Mouse (Mus musculus) heart, postnatal 14 days (tissue): ENCODE results near the gene 1700074P13Rik. TPM values are rescaled to one million over a fixed set of nuclear protein-coding genes. Genes with fewer than 3 reads are reported as not detected.
"Not testable (repeated sequence)": the region's sequence is repeated elsewhere in the genome, so short reads cannot be mapped to it uniquely, and the experiment has no call there.

ENCODE experiments used
- DNase-seq, 2 experiments: peaks; one replicate each; pipeline ENCODE4 v3.0.0; 2021 to 2022
- intact Hi-C: fragments of 180-260 bp; cut with DNase I; formaldehyde crosslinking; loops from one replicate; pipeline ENCODE4 v1.15.1; 2025
- long read RNA-seq, 2 experiments: library from polyadenylated mRNA; stranded (forward); transcript quantifications; one replicate each; pipeline ENCODE4 v2.0.0; 2021
- total RNA-seq, 2 experiments: library from RNA; stranded (reverse); gene quantifications; 2 replicates each; pipeline ENCODE4 v1.2.3; 2021

Gene 1700074P13Rik
- not detected for total RNA-seq
- long read RNA-seq, experiment 1: 0 reads
- long read RNA-seq, experiment 2: 0 reads

DNA sequence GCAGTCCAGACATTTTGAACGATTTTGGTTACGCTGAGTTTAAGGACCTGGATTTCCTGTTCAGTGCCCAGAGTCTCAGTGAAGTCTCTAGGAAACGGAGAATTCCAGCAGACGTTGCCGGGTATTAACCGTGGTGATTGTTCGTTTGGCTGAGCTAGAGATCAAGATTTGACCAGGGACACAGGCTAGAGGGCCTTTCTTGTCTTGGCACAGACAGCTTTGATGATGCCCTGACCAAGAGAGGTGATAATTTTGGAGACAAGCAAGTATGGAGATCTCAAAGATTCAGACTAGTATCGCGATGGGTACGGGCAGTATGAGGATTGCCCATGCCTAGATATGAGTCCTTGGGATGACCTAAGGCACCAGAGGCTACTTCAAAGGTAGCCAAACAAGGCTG is at the start of gene 1700074P13Rik:
TSS of gene 1700074P13Rik (minus strand) at position 101 of the 400 bp plus-strand sequence.
- no peak for DNase-seq
- intact Hi-C loops: no loop called here

GRCm38 (mm10) chr6:40964454-40964853 is 24.1 kb upstream of the 1700074P13Rik start, which contains the start of gene 1810009J06Rik:
Gene 1810009J06Rik (plus strand): TSS chr6:40964754.
- DNase-seq, intact Hi-C loops: not testable (repeated sequence)

DNA sequence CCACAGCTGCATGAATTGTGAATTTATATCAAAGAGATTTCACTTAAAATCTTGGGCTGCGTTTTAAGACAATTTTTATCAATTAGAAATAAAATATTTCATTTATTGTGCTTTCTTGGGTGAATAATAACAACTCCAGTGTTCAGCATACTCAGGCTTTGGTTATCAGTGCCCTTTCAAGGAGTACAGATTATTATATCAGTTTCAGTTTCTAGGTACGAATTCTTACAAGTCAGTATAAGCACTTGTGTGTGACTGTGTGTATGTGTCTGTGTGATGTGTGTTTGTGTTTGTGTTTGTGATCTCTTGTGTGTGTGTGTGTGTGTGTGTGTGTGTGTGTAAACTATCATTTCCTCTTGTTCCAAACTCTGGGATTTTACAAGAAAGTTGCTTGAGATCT is 13.4 kb upstream of the 1700074P13Rik start:
- DNase-seq: no peak
- intact Hi-C loops: no loop called here

DNA sequence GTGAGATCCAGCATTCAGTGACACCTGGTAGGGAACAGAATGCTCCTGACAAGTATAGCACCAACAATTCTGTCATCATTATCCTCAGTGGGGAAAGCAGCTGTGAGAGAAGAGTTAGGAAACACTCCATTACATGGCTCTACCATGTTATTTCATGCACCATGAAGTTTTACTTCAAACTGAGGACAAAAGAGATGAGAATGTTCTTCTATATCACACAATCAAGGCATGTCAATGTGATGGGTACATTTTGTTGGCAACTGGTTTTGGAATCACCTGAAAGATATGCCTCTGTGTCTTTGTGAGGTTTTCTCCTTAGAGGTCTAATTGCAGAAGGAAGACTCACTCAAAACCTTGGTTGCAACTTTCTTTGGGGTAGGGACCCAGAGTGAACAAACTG is 11.4 kb upstream of the 1700074P13Rik start, which contains the start of gene Gm4744:
TSS of gene Gm4744 (minus strand) at position 101 of the 400 bp plus-strand sequence.
- intact Hi-C loops: no loop called here
- no peak for DNase-seq

- no peak for DNase-seq
- intact Hi-C loops: no loop called here
Observed at GRCm38 (mm10) chr6:40919954-40920353, 20.4 kb downstream of the 1700074P13Rik start.

GRCm38 (mm10) chr6:40900287-40900686 is 40.1 kb downstream of the 1700074P13Rik start, which contains the start of gene Prss58:
Gene Prss58 (minus strand): TSS chr6:40900387.
- DNase-seq: no peak
- intact Hi-C loops: no loop called here

DNA sequence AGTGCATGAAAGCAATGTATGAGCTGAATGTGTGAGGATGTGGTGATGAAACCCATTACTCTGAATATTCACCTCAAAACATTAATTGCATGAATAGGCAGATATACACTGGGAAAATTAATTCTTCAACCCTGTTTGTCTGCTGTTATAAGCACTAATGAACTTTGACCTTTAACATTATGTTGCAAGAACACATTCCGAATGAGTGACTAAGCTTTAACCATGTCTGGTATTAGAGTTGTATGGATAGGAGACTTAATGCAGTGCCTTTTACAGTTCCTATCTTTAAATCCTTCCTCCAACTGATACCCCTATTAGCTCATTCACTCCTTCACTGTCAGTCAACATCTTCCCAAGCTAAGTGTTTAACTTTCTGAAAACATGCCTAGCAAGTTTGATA is 45.6 kb downstream of the 1700074P13Rik start:
- no peak for DNase-seq
- intact Hi-C loops: no loop called here

- intact Hi-C loops: no loop called here
- peak; percentile 13 to 26 for DNase-seq
Observed at GRCm38 (mm10) chr6:40893577-40893976, 46.8 kb downstream of the 1700074P13Rik start.

- DNase-seq: no peak
- intact Hi-C loops: no loop called here
Observed at GRCm38 (mm10) chr6:40891754-40892153, 48.6 kb downstream of the 1700074P13Rik start.

- intact Hi-C loops: no loop called here
- no peak for DNase-seq
Observed at GRCm38 (mm10) chr6:40890973-40891372, 49.4 kb downstream of the 1700074P13Rik start.

GRCm38 (mm10) chr6:40887394-40887793 is 53.0 kb downstream of the 1700074P13Rik start, which contains the start of gene Moxd2:
Gene Moxd2 (minus strand): TSS chr6:40887494.
- intact Hi-C loops: no loop called here
- DNase-seq: no peak

Other genes with a start within 250 kb of the 1700074P13Rik start
- not detected for gene Moxd2, start 53.1 kb downstream of the 1700074P13Rik start, total RNA-seq
- not detected for gene Prss58, start 40.2 kb downstream of the 1700074P13Rik start, total RNA-seq
- gene Gm4744, start 11.3 kb upstream of the 1700074P13Rik start, total RNA-seq: not detected
- gene 1810009J06Rik, start 24.2 kb upstream of the 1700074P13Rik start, total RNA-seq: not detected
- not detected for gene Gm2663, start 58.9 kb upstream of the 1700074P13Rik start, total RNA-seq
- gene 2210010C04Rik, start 95.0 kb upstream of the 1700074P13Rik start, total RNA-seq: not detected